Mouse (Mus musculus) limb, embryonic 14.5 days (tissue): ENCODE measurements at regions not wholly inside any gene's neighbourhood (a gene's known extent, or its start where the extent isn't known, plus 50 kb on each side); places are given as distances from the start of the nearest gene placed in this dataset.
"Not testable (repeated sequence)": the region's sequence is repeated elsewhere in the genome, so short reads cannot be mapped to it uniquely, and the experiment has no call there.

Experiments
- ATAC-seq: fragments of 200-750 bp; cut with Nextera tagmentation; 2 replicates; pipeline ENCODE4 v1.8.0; 2017; ENCODE audit warnings: low read depth, moderate number of reproducible peaks, moderate TSS enrichment; ENCODE audit not compliant: low FRiP score
- DNase-seq: peaks from one replicate; pipeline ENCODE4 v3.0.0-alpha.2; 2015; ENCODE audit warnings: low spot score
- H3K27ac ChIP-seq: fragments of 300-500 bp; sonication (generic); replicated peaks from 2 replicates; pipeline ENCODE4 v1.5.1; 2014; ENCODE audit warnings: low read depth, mild to moderate bottlenecking, low read length, moderate library complexity, mixed read lengths
- H3K27me3 ChIP-seq: fragments of 300-500 bp; sonication (generic); 2 replicates; pipeline ENCODE4 v1.6.1; 2014; ENCODE audit warnings: low read length, mixed read lengths; ENCODE audit not compliant: control insufficient read depth, insufficient read depth
- H3K36me3 ChIP-seq: fragments of 300-500 bp; sonication (generic); 2 replicates; pipeline ENCODE4 v1.6.1; 2014; ENCODE audit warnings: mild to moderate bottlenecking, low read length, moderate library complexity, mixed read lengths; ENCODE audit not compliant: control insufficient read depth, insufficient read depth
- H3K4me1 ChIP-seq: fragments of 300-500 bp; sonication (generic); 2 replicates; pipeline ENCODE4 v1.6.1; 2014; ENCODE audit warnings: antibody characterized with exemption, low read length, mixed read lengths; ENCODE audit not compliant: control insufficient read depth, insufficient read depth
- H3K4me2 ChIP-seq: fragments of 300-500 bp; sonication (generic); replicated peaks from 2 replicates; pipeline ENCODE4 v1.6.1; 2014; ENCODE audit warnings: low read depth, mild to moderate bottlenecking, low read length, moderate library complexity; ENCODE audit not compliant: severe bottlenecking
- H3K4me3 ChIP-seq: fragments of 300-500 bp; sonication (generic); replicated peaks from 2 replicates; pipeline ENCODE4 v1.5.1; 2014; ENCODE audit warnings: low read length
- H3K9ac ChIP-seq: fragments of 300-500 bp; sonication (generic); 2 replicates; pipeline ENCODE4 v1.6.1; 2014; ENCODE audit warnings: mild to moderate bottlenecking, low read depth, low read length, moderate library complexity; ENCODE audit not compliant: severe bottlenecking
- H3K9me3 ChIP-seq: fragments of 300-500 bp; sonication (generic); 2 replicates; pipeline ENCODE4 v1.6.1; 2016; ENCODE audit warnings: low read length; ENCODE audit not compliant: control insufficient read depth
- POLR2A ChIP-seq: fragments of 200-500 bp; IDR thresholded peaks from 2 replicates; pipeline ENCODE4 v1.8.0; 2012; ENCODE audit warnings: inconsistent platforms, mild to moderate bottlenecking, moderate library complexity, borderline replicate concordance; ENCODE audit not compliant: insufficient read depth, insufficient read length; ENCODE audit errors: extremely low read depth
- WGBS: fragments of 180-500 bp; shearing (Covaris S2); extraction: QIAGEN DNeasy Blood & Tissue Kit; methylation state at CpG from one replicate; pipeline ENCODE4 v1.1.7; 2014; 5-methylcytosine and 5-hydroxymethylcytosine counted together

- Histone ChIP-seq H3K36me3 (no peaks in the 10 kb centered on the region), H3K9ac (no peak overlapping the region), H3K4me3 (no peak overlapping the region), H3K9me3 (no peaks in the 10 kb centered on the region), H3K27ac (no peak overlapping the region), H3K27me3 (no peaks in the 10 kb centered on the region), H3K4me2 (no peak overlapping the region), H3K4me1 (no peaks in the 10 kb centered on the region)
- no peak for ATAC-seq
- DNase-seq: no peak
- TF ChIP-seq POLR2A: no peak
Measured at GRCm38 (mm10) chr3:16533643-16534042, 527.4 kb upstream of the Gm5150 start.

- not testable (repeated sequence) for H3K4me2 ChIP-seq, H3K9ac ChIP-seq, H3K9me3 ChIP-seq, DNase-seq, H3K4me1 ChIP-seq, H3K36me3 ChIP-seq, ATAC-seq, H3K27ac ChIP-seq, H3K27me3 ChIP-seq, H3K4me3 ChIP-seq
- WGBS: 85% methylated on average over 6 of the region's 6 CpGs
Measured at GRCm38 (mm10) chr3:16527511-16527910, 521.3 kb upstream of the Gm5150 start.

- H3K36me3 ChIP-seq, ATAC-seq: not testable (repeated sequence)
Measured at GRCm38 (mm10) chr3:16488431-16488830, 482.2 kb upstream of the Gm5150 start.

GRCm38 (mm10) chr3:16482750-16483149 is 476.5 kb upstream of the Gm5150 start:
- H3K27me3 ChIP-seq: no peaks in the 10 kb centered on the region
- no peak overlapping the region for H3K4me3 ChIP-seq
- WGBS: 83% methylated on average over 1 of the region's 1 CpGs
- no peak overlapping the region for H3K4me2 ChIP-seq
- no peak for DNase-seq
- no peaks in the 10 kb centered on the region for H3K4me1 ChIP-seq
- no peaks in the 10 kb centered on the region for H3K9me3 ChIP-seq
- H3K27ac ChIP-seq: no peak overlapping the region
- H3K9ac ChIP-seq: no peak overlapping the region
- ATAC-seq: no peak
- no peak for TF ChIP-seq POLR2A
- H3K36me3 ChIP-seq: no peaks in the 10 kb centered on the region

More at GRCm38 (mm10) chr3:16488431-16488830, 482.2 kb upstream of the Gm5150 start:
- 80% methylated on average over 3 of the region's 3 CpGs for WGBS
- H3K27me3 ChIP-seq, H3K9me3 ChIP-seq, H3K4me3 ChIP-seq, H3K4me2 ChIP-seq, H3K27ac ChIP-seq, H3K4me1 ChIP-seq, DNase-seq, H3K9ac ChIP-seq: not testable (repeated sequence)

- Histone ChIP-seq H3K4me2 (no peak overlapping the region), H3K27me3 (no peaks in the 10 kb centered on the region), H3K36me3 (no peaks in the 10 kb centered on the region), H3K4me1 (no peaks in the 10 kb centered on the region), H3K27ac (no peak overlapping the region), H3K4me3 (no peak overlapping the region), H3K9ac (no peak overlapping the region), H3K9me3 (no peaks in the 10 kb centered on the region)
- no peak for ATAC-seq
- 67% methylated on average over 1 of the region's 1 CpGs for WGBS
- DNase-seq: no peak
- no peak for TF ChIP-seq POLR2A
Measured at GRCm38 (mm10) chr3:16471360-16471759, 465.1 kb upstream of the Gm5150 start.

GRCm38 (mm10) chr3:16466388-16466787 is 460.2 kb upstream of the Gm5150 start:
- H3K27me3 ChIP-seq: no peaks in the 10 kb centered on the region
- H3K9ac ChIP-seq: no peak overlapping the region
- no peaks in the 10 kb centered on the region for H3K9me3 ChIP-seq
- peak; percentile 66 for DNase-seq
- H3K4me1 ChIP-seq: no peaks in the 10 kb centered on the region
- H3K36me3 ChIP-seq: no peaks in the 10 kb centered on the region
- 16% methylated on average over 9 of the region's 9 CpGs for WGBS
- 0 out of 2 replicates have a peak overlapping the region, but pooled peaks have one; percentile 26 for H3K4me2 ChIP-seq
- no peak overlapping the region for H3K27ac ChIP-seq
- ATAC-seq: no peak
- no peak overlapping the region; the same call in 1 of the 2 replicates for H3K4me3 ChIP-seq
- no peak for TF ChIP-seq POLR2A
